ENCODE assay signal across 13 mouse cellular contexts in the genomic region with DNA sequence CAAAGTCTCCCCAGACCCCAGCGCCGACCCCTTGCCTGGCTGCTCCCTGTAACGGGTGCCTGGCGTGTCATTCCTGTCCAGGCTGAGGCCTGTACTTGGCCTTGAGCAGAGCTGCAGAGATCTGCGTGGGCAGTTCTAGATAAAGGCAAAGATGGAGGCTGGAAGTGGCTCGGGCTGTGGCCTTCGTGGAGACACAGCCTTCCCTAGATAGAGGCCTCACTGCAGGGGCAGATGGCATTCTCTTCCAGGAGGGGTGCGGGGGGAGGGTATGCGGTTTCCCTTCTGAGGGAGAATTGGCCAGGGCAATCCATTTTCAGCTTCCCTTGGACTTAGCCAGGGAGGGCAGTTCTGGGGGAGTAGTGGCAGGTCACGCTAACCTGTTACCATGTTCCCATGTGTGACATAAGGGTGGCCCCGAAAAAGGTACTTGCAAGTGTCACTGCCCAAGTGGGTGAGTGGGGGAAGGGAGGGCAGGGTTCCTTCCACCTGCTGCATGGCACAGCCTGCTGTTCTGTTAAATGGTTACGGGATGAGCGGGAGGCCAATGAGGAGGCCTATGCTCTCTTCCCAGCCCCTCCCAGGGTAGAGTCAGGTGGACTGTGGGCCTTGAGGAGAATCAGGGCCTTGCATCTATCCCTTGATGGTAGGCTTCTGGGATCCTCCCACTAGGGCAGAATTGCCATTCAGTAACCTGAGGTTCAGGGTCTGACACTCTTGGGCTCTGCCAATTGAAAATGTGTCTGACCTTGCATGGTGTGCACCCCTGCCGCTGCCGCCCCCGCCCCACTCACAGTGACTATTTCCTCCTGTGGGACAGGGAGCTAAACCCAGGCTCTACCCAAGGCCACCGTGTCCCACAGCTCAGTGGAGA. TPM values are rescaled to one million over a fixed set of nuclear protein-coding genes. Genes with fewer than 3 reads are reported as not detected.
DNase-seq lines count a peak whose midpoint lies in the region; ATAC-seq and TF ChIP-seq lines count a peak whose summit lies in the region.
"Had no signal": no experiment of that assay in that cellular context is flagged by ENCODE, and none has a peak within 500 bp of the region (broad histone marks: within the 10 kb centered on the region; RNA-seq: fewer than 3 reads in every experiment).

No protein-coding gene starts in this region.

- no peak for DNase-seq in kidney, adult 2 months
- no peak for DNase-seq in kidney, postnatal 14 days
- peak; percentile 49 for DNase-seq in retina, postnatal 1 day
- DNase-seq in retina, embryonic 14.5 days (ENCODE audit: low spot score) = no peak
- DNase-seq in B cell, adult 2 months = no peak
- no peak for DNase-seq in right cerebral cortex, postnatal 36 days (ENCODE audit: low spot score in 2 of 2)
- DNase-seq: cerebellum, adult 9-10 months; gastrocnemius, postnatal 10 days; layer of hippocampus, adult 9-11 months; right cerebral cortex, postnatal 25 days; thymus, postnatal 25 days had no signal

- peak overlapping the region; percentile 21 for H3K27ac ChIP-seq in kidney, adult 2 months (ENCODE audit: insufficient read depth, low read depth, low read length)
- peak overlapping the region; percentile 79 for H3K27ac ChIP-seq in intestine, embryonic 16.5 days (ENCODE audit: low read length)
- H3K27ac ChIP-seq: embryonic facial prominence, embryonic 15.5 days had no signal

- H3K9ac ChIP-seq in intestine, embryonic 16.5 days (ENCODE audit: low read depth, low read length) = peak overlapping the region; percentile 12
- H3K9ac ChIP-seq: embryonic facial prominence, embryonic 15.5 days had no signal

- H3K4me1 ChIP-seq in kidney, adult 2 months (ENCODE audit: control insufficient read depth, insufficient read depth, low read length) = peaks cover 29% of the 10 kb centered on the region
- H3K4me1 ChIP-seq in intestine, embryonic 16.5 days (ENCODE audit: control insufficient read depth, insufficient read depth, low read length) = peaks cover 89% of the 10 kb centered on the region

- H3K4me2 ChIP-seq in intestine, embryonic 16.5 days (ENCODE audit: low read depth, low read length) = peak overlapping the region; percentile 46
- H3K4me2 ChIP-seq: embryonic facial prominence, embryonic 15.5 days had no signal

- TF ChIP-seq POLR2A in kidney, adult 2 months (IDR thresholded peaks at IDR 0.05; ENCODE audit: low read depth, low read length) = no peak

- no peaks in the 10 kb centered on the region for H3K9me3 ChIP-seq in intestine, embryonic 16.5 days (ENCODE audit: control insufficient read depth, low read length)
- H3K9me3 ChIP-seq: embryonic facial prominence, embryonic 15.5 days had no signal

- no peaks in the 10 kb centered on the region for H3K36me3 ChIP-seq in kidney, adult 2 months (ENCODE audit: control insufficient read depth, insufficient read depth, low read length)
- H3K36me3 ChIP-seq in intestine, embryonic 16.5 days (ENCODE audit: control insufficient read depth, insufficient read depth, low read length) = no peaks in the 10 kb centered on the region
- H3K36me3 ChIP-seq: embryonic facial prominence, embryonic 15.5 days had no signal

- H3K27me3 ChIP-seq in kidney, adult 2 months (replicated peaks; ENCODE audit: control insufficient read depth, insufficient read depth, low read length) = no peaks in the 10 kb centered on the region
- no peaks in the 10 kb centered on the region for H3K27me3 ChIP-seq in intestine, embryonic 16.5 days (replicated peaks; ENCODE audit: control insufficient read depth, insufficient read depth, low read length)

- TF ChIP-seq CTCF in kidney, adult 2 months (conservative IDR thresholded peaks at IDR 0.05; ENCODE audit: insufficient read depth, insufficient read length, low read depth, low read length) = no peak

- no peak overlapping the region for H3K4me3 ChIP-seq in kidney, adult 2 months (ENCODE audit: insufficient read depth, low read depth, low read length)
- H3K4me3 ChIP-seq in intestine, embryonic 16.5 days (ENCODE audit: low read length) = no peak overlapping the region
- H3K4me3 ChIP-seq: embryonic facial prominence, embryonic 15.5 days had no signal

- 68% methylated on average over 17 of the region's 17 CpGs for WGBS in kidney, adult 2 months
- 55% methylated on average over 17 of the region's 17 CpGs for WGBS in intestine, embryonic 16.5 days

- ATAC-seq in intestine, embryonic 16.5 days = peak; percentile 41

RNA-seq across cellular contexts. Expression of a gene that starts 22.5 kb away (rescaled TPM):
- 4.9 and 5.5 TPM in 2 replicates for polyA plus RNA-seq in kidney, adult 2 months (2012; rRNA removed)
- 3.9 and 5.8 TPM in 2 replicates for polyA plus RNA-seq in intestine, embryonic 16.5 days (2015; fragmentation: Nextera tagmentation; extraction: Ambion mirVana)
